Mouse (Mus musculus): ENCODE measurements around the gene D430041D05Rik.

DNA sequence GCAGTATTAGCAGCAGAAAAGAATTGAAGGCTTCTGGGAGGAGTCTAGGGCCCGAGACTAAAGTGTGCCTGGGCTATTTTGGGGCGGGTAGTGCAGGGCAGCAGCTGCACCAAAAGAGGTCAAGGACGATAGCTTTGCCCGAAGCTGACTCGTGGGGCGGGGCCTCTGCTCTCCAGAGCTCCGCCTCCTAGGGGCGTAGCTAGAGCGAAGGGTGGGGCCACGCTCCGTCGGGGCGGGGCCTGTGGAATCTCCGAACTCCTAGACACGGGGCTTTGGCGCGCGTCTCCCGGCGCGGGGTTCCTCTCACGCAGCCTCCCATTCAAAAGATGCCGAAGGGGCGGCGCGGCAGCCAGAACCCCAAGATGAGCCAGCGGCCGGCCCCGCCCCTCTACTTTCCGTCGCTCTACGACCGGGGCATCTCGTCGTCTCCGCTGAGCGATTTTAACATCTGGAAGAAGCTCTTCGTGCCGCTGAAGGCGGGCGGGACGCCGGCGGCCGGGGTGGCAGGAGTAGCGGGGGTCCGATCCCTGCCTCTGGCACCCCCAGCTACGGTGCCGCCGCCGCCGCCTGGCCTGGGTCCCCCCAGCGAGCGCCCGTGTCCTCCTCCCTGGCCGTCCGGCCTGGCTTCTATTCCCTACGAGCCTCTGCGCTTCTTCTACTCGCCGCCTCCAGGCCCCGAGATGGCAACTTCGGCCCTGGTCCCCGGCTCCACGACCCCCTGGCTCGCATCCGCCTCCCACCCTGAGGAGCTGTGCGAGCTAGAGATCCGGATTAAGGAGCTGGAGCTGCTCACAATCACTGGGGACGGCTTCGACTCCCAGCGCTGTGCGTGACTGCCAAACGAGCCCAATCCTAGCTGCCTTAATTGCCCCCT is 288.1 kb downstream of the D430041D05Rik start, which contains the start of gene A930018P22Rik:
- TF ChIP-seq CTCF (conservative IDR thresholded peaks at IDR 0.05 in 1 of 2, IDR thresholded peaks at IDR 0.05 in 1 of 2; ENCODE audit: low read depth in 2 of 2, low read length in 2 of 2), result no peak
- no peak for TF ChIP-seq MYC (IDR thresholded peaks at IDR 0.05; ENCODE audit: low read depth, low read length)
- TF ChIP-seq CHD2 (IDR thresholded peaks at IDR 0.05; ENCODE audit: low read length), result no peak
